In genomic region chr10:34731249-34731648, GRCm38 (mm10) we compare ENCODE assay signal across 24 mouse cellular contexts.
"Had no signal": no experiment of that assay in that cellular context is flagged by ENCODE, and none has a peak within 500 bp of the region (broad histone marks: within the 10 kb centered on the region; RNA-seq: fewer than 3 reads in every experiment).

No protein-coding gene starts in this region.

- H3K27me3 ChIP-seq: heart, embryonic 13.5 days; heart, embryonic 15.5 days; hindbrain, embryonic 13.5 days; hindbrain, embryonic 15.5 days; kidney, embryonic 15.5 days; limb, embryonic 12.5 days; liver, embryonic 13.5 days; liver, embryonic 15.5 days had no signal

- DNase-seq: gastrocnemius, postnatal 14 days; gastrocnemius, postnatal 36 days; heart, adult 11 months; heart, adult 2 months; heart, postnatal 14 days; heart, postnatal 36 days; kidney, adult 11 months; kidney, adult 2 months; kidney, adult 9 months; kidney, postnatal 14 days; kidney, postnatal 36 days; layer of hippocampus, adult 9-11 months; layer of hippocampus, postnatal 36 days; liver; liver, embryonic 13.5 days had no signal

- ATAC-seq: hindbrain, postnatal 0 days; intestine, embryonic 16.5 days had no signal
